Mouse (Mus musculus): ENCODE data around the gene Egr2.

The Egr2 gene

DNA sequence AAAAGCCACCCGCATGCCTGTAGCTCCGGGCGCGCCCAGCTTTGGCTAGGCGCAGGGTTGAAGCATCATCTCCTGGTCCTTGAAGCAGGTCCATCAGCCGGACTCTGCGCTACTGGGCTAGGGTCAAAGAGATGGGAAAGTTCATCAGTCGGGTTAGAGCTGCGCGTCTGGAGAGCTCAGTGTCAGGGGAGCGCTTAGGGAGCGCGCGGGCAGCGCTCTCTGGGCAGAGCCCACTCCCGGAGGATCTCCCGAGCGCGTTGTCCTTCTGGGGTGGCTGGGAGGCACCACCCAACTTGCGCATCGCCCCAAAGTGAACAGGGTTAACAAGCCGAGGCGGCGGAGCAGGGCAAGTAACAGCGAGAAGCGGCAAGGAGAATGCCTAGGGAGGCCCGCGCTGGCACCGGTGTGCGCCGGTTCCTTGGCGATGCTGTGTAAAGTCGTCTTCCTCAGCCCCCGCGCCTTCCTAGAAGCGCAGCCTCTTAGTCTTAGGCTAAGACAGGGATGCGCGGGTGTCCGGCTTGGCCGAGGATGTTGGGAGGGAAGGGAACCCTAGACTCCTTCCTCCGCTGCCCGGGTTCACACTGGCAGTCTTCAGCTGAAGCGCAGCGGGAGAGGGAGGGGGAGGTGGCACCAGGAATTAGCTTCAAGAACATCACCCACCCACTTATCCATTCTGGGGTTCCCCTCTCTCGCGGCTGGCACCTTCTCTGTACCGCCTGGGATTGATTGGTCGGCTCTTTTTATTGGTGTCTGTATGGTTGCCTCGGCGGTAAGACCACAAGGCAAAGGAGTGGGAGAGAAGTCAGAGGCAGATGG is 3.5 kb downstream of the Egr2 start:
- DNase-seq: peak; percentile 49

DNA sequence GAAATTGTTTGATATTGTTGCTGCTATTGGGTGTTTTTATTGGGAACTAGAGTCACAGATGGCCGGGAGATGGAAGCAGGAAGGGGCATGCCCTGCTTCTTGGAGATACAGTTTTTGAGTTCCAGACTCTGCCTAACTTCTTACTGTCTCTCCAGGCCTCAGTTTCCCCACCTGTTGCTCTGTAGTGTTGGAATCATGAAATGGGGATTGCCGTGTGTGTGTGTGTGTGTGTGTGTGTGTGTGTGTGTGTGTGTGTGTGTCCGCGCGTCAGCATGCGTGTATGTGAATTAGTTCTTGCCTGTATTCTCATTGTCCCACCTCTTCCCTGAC is 4.1 kb downstream of the Egr2 start:
- no peak for DNase-seq

DNA sequence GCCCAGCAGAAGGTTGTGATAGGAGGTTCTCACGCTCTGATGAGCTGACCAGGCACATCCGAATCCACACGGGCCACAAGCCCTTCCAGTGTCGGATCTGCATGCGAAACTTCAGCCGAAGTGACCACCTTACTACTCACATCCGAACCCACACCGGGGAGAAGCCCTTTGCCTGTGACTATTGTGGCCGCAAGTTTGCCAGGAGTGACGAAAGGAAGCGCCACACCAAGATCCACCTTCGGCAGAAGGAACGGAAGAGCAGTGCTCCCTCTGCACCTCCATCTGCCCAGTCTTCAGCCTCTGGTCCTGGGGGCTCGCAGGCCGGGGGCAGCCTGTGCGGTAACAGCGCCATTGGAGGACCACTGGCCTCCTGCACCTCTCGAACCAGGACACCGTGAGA is 5.3 kb downstream of the Egr2 start:
- peak; percentile 30 for DNase-seq

DNA sequence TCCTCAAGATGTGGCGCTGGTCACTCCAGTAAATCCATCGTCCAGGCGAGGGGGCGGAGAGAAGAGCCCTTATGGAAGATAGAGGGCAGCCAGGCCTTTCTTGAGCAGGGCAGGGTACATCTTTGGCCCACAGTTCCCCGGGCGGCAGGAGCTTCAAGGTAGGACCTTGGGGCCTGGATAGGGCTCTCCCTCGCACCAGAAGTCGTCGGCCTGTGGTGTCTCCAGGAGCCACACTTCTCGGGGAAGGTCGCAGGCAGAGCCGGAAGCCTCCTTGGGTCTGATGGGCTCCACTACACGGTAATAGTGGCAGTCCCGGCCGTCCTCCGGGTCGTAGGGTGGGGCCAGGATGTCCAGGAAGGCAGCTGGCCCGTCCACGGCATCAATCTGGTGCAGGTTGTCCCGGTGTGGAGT is 12.6 kb downstream of the Egr2 start:
- peak; percentile 31 for DNase-seq

DNA sequence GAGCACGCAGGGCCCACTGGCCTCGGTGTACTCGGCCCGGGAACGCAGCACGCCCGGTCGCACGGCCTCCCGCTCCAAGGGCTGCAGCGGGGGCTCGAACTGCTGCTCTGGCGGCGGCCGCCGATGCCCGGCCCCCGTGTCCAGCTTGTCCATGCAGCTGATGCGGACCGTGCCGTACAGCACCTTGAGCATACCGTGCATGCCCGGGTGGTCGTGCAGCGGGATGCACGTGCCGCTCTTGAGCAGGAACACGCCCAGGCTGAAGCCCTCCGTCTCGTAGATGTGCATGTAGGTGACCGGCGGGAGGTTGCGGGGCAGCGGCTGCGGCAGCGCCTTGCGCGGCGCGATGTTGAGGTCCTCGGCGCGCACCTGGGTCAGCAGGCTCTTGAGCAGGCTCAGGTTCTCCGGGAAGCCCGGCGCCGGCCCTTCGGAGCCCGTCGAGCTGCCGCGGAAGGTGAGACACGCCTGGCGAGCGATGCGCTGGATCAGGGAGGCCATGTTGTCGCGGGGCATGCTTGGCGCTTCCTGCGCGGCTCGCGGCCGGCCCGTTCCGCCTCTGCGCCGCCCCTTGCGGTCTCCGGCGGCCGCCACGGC is 13.1 kb downstream of the Egr2 start:
- no peak for DNase-seq

DNA sequence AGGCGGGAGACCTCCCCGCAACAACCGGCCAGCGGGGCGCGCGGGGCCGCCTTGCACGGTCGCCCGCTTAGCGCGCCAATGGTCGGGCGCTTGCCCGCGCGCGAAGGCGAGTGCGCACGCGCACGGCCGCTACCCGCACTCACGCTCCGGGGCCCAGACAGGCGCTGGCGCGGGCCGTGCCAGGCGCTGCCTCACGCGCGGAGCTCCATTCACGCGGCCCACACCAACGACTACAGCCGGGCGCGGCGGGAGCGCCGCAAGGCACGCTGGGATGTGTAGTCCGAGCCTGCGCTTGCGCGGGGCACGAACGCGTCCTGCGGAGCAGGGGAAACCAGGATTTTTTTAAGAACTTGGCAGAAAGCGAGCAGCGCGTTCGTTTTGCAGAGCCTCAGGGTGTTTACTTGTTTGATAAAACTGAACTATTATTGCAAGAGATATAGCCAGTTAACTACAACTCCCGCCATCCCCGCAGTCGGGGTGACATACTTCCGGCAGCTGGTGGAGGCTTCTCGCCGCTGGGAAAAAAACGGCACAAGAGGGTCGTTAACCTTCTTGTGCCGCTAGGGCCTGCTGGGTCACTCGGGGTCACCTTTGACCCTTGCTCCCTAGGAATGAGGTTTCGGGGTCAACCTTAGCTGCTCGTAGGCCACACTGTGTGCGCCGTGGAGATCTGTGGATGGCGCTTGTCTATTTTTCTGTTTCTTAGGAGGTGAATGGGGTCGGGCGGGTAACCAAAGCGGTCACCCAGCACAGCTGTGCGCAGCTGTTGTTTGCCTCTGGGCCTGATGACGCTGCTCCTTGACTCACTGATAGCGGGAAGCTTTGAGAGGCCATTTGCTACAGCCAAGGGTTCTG is 13.8 kb downstream of the Egr2 start, which contains the start of gene Ado:
TSS of gene Ado (minus strand) at position 79 of the 855 bp plus-strand sequence.
- DNase-seq: peak; percentile 95

DNA sequence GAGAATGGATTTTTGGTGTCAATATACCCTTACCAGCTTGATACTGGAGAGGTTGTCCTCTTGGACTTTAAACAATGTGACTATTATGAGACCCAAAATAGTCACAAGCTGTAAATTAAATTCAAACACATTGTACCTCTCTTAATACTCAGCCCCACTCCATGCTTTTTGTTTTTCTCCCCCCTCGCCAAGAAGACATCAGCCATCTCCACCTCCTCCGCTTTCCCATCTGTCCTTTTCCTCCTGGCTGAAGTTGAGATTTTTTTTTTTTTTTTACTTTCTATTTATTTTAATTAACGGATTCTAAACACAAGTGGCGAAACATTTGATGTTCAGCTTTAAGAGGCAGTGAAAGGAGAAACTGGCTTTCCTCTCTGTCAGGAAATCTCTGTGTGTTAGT is 22.8 kb downstream of the Egr2 start:
- no peak for DNase-seq

DNA sequence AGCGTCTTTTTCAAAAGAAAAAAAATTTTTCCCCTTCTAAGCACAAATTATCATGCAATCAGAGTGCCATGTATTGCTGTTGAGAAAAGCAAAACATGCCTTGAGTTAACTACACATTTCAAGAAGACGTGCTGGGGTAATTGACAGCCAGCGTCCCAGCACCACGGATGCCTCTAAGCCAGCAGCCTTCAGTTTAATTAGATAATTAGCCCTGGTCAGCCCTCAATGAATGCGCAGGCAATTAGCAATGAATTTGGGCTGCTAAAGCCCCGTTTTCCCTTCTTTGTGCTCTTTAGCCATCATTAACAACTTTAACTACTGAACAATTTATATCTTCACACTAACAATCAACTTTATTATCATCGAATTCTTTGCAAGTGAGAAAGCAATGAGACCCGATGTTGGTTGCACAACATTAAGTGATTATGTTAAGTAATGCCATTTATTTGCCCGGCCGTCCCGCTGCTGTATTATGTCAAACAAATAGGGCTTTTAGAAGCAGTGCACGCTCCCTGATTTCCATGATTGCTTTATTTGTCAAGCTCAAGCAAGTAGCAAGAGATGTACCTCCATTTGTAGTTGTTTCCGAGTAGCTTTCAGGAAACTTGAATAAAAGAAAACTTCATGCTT is 24.6 kb downstream of the Egr2 start:
- DNase-seq: peak; percentile 87

DNA sequence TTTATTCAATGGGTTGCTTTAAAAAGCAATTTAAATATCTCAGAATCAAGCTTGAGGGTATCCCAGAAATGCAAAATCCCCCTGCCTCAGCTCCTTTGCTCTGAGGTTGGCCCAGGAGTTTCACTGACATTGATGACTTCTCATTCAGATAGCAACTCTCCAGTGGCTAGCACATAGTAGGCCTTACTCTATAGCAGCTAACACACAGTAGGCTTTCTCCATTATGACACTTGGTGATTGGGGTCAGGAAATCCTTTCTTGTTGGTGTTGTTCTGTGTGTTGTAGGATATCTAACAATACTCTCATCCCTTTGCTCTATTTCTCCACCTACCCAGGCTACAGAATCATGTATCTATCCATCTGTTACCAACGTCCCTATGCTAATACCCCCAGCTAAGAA is 25.9 kb downstream of the Egr2 start:
- DNase-seq: no peak

DNA sequence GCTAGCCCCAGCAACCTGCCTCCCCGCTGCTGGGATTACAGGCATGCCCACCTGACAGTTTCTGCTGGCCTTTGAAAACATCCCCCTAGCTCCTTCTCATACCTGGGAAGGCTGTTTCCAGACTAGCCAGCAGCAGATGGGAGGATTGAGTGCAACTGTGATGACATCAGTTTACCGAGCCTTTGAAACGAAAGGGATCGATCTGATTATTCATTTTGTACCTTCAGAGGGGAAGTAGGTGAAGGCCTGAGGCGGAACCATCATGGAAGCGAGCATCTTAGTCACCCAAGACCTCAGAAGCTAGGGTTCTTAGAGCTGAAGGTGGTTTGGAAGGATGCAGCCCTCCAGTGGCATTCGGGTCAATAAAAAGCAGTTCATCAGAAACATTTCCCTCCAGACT is 29.2 kb downstream of the Egr2 start:
- DNase-seq: no peak

DNA sequence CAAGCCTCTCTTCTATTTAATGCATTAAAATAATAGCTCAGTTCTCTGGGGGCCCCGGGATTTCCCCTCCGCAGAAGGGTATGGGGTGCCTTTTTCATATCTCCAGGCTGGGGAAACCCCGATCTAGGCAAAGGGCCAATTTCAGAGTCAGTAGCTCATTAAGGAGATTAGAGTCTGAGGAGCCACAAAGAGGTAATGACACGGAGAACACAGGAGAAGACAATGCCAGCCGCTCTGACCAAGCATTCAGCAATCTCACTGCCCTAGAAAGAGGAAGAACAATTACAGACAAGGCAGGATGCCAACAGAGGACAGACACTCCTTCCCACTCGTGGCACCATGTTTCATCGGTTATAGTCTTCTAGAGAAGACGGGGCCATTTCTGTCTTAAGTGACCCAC is 30.8 kb downstream of the Egr2 start:
- DNase-seq: peak; percentile 97

DNA sequence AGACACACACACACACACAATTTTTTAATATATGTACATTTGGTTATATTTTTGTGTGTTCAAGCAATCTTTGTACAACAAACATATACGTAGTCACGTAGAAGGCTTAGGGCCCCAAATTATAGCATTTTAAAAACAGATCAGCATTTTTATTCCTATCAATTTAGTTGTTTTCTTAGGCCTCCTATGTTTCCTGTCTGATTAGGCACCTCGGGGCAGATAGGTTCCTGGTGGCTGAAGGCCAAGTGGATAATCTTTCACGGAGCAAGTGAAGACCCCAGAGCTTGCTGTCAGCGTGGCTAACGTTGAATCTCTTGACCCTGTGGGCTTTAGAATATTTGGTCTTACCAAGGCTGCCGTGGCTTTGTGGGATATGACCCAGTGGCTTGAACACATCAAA is 34.3 kb downstream of the Egr2 start:
- DNase-seq: no peak

DNA sequence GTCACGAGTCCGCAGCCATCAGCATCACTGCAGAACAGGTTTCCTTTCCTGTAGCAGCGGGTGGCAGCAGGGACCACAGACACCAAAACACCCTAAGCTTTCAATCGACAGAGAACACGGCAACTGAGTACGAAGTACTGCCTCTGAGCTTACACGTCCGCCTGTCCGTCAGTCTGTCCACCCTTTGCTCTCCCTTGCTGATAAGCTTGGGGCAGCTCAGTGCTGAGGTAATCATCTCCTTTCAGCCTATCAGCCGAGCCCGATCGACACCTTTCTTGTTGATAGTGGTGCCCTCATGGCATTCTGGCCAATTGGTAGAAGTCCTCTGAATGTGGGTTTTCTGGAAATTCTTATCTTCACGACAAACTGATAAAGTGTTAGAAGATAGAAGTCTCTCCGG is 36.2 kb downstream of the Egr2 start:
- DNase-seq: no peak

DNA sequence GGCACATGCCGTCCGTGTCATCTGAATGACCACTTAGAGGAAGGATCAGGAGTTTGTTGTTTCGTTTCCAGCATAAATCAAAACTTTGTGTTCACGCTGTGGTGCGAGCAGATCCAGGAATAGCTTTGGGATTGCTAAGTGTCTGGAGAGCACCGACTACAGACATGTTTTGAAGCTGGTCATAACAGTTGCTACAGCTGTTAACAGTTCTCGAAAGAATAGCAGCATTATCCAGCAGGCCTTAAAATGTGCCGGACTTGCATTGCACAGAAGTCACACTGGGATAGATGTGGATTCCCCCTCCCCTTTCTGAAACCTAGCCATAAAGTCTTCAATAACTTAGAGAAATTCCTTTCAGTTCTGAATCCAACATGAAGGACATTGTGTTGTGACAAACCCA is 38.0 kb downstream of the Egr2 start:
- DNase-seq: no peak

DNA sequence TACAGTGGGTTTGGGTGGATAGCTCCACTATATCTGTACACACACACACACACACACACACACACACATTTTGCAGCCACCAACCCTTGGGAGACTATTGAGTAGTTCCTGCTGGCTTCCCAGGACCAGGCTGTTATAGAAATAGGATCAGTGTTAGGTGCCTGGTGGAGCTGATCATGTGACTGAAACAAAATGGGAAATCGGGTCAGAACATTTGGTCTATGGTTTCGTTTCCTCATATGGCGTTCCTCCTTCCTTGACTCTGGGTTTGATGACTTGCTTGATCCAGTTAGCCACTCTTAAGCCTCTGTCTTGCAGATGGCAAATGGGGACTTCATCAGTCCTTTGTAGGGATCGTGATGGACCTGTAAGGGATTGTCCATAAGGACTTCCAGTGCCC is 44.6 kb downstream of the Egr2 start:
- DNase-seq: no peak

DNA sequence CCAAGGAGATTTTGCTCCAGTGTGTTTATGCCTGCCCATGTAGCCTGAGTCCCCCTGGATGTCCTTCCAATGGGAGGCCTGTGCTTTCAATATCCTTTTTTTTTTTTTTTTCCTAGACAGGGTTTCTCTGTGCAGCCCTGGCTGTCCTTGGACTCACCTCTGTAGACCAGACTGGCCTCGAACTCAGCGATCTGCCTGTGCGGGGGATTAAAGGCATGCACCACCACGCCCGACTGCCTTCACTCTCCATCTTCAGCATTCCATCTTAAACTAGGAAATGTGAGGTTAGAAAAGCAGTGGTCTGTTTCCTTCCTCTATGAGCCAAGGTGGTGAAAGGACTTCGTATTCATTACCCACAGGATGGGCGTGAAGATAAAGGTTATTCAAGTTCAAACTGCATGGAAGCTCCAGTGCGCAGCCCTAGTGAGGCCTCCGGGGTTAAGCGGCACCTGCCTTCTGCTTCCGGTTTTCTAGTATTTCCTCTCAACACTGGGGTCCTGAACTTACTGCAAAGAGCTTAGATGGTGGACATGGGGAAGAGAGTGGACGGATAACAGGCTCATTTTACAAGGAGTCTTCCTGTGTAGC is 46.5 kb downstream of the Egr2 start:
- DNase-seq: no peak

DNA sequence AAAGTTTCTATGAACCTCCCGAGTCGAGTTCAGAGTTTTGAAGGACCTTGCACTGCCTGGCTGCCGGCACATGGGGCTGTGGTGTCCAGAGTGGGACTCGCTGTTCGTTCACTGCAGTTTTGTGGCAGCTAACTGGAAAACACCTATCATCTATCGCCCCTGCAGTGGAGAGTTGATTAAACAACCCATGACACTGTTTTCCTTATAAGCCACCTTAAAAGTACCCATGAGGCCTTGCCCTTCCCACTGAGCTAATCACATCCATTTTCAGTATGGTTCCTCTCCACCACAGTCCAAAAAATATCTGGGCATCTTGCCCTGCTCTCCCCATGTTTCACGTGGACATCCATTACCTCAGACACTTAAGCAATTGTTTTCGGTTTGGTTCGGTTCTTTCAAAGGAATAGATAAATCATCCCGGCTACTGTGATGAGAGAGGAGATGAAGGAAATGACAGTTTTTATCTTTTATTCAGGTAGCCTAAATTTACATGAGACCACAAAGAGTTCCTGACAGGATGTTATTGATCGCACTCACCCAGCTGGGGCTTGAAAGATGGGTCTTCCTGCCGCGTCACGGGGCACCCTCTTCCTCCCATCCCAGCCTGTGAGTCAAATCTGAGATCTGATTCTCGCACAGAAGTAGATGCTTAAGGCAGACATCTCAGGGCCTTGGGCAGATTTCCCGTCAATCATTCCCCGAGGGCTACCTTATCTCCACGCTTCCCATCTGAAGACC is 50.8 kb downstream of the Egr2 start:
- DNase-seq: no peak

Data from retina, postnatal 1 day (tissue).